Mouse (Mus musculus) brain, embryonic 14.5 days (tissue): ENCODE data around the gene Fam114a2. TPM values are rescaled to one million over a fixed set of nuclear protein-coding genes. Genes with fewer than 3 reads are reported as not detected.
A peak's percentile ranks its signal among the peaks of the same experiment; 100 is the strongest.

Source experiments
- DNase-seq: peaks from one replicate; pipeline ENCODE4 v3.0.0-alpha.2; 2011; ENCODE audit warnings: low read depth
- CTCF ChIP-seq: fragments of 200-500 bp; IDR thresholded peaks from 2 replicates; pipeline ENCODE4 v1.5.1; 2012; ENCODE audit warnings: inconsistent platforms, mild to moderate bottlenecking, moderate library complexity, borderline replicate concordance; ENCODE audit not compliant: insufficient read depth, insufficient read length; ENCODE audit errors: extremely low read depth
- POLR2A ChIP-seq: fragments of 200-500 bp; IDR thresholded peaks from 2 replicates; pipeline ENCODE4 v1.6.1; 2012; ENCODE audit warnings: mild to moderate bottlenecking, inconsistent platforms, borderline replicate concordance; ENCODE audit not compliant: poor library complexity, insufficient read depth, insufficient read length, severe bottlenecking; ENCODE audit errors: extremely low read depth
- polyA plus RNA-seq: library from polyadenylated mRNA; depleted of rRNA; stranded (reverse); fragments of >200 nt; gene quantifications from 2 replicates; pipeline ENCODE4 v1.2.3, GENCODE M21; 2012

Gene Fam114a2
- polyA plus RNA-seq, 1 experiment: 62.8 TPM

- no peak for TF ChIP-seq POLR2A
- no peak for TF ChIP-seq CTCF
- no peak for DNase-seq
Observed at GRCm38 (mm10) chr11:57516946-57517441, 1.4 kb downstream of the Fam114a2 start.

GRCm38 (mm10) chr11:57515218-57515617 lies 3.2 kb downstream of the Fam114a2 start:
- TF ChIP-seq POLR2A: no peak
- no peak for DNase-seq

- DNase-seq: peak; percentile 90
- TF ChIP-seq CTCF (no peak), POLR2A (no peak)
Observed at GRCm38 (mm10) chr11:57506899-57507298, 11.5 kb downstream of the Fam114a2 start.

- TF ChIP-seq POLR2A (no peak), CTCF (no peak)
- no peak for DNase-seq
Observed at GRCm38 (mm10) chr11:57503155-57503554, 15.3 kb downstream of the Fam114a2 start.

GRCm38 (mm10) chr11:57498215-57498614 lies 20.2 kb downstream of the Fam114a2 start:
- no peak for DNase-seq
- TF ChIP-seq POLR2A: no peak
- no peak for TF ChIP-seq CTCF

- no peak for TF ChIP-seq POLR2A
- TF ChIP-seq CTCF: no peak
- DNase-seq: no peak
Observed at GRCm38 (mm10) chr11:57497701-57498100, 20.7 kb downstream of the Fam114a2 start.

GRCm38 (mm10) chr11:57496462-57497039 lies 21.9 kb downstream of the Fam114a2 start:
- DNase-seq: peak; percentile 51
- TF ChIP-seq CTCF (no peak), POLR2A (no peak)

- DNase-seq: no peak
- TF ChIP-seq CTCF (no peak), POLR2A (no peak)
Observed at GRCm38 (mm10) chr11:57488436-57488835, 30.0 kb downstream of the Fam114a2 start.

GRCm38 (mm10) chr11:57478077-57478476 lies 40.3 kb downstream of the Fam114a2 start:
- no peak for TF ChIP-seq POLR2A
- no peak for TF ChIP-seq CTCF
- DNase-seq: peak; percentile 83

- DNase-seq: peak; percentile 69
- TF ChIP-seq CTCF (peak; percentile 81; the same call in 1 of the 2 replicates), POLR2A (no peak)
Observed at GRCm38 (mm10) chr11:57475119-57475518, 43.3 kb downstream of the Fam114a2 start.

- peak; percentile 74 for DNase-seq
- no peak for TF ChIP-seq CTCF
- no peak for TF ChIP-seq POLR2A
Observed at GRCm38 (mm10) chr11:57474296-57474941, 44.0 kb downstream of the Fam114a2 start.

GRCm38 (mm10) chr11:57470979-57471378 lies 47.4 kb downstream of the Fam114a2 start:
- DNase-seq: no peak
- TF ChIP-seq CTCF (no peak), POLR2A (no peak)
